Mouse (Mus musculus): Measurements from ENCODE around the gene Hopx.

Gene Hopx

GRCm38 (mm10) chr5:77114817-77115731 lies at the start of gene Hopx:
Gene Hopx (minus strand): TSS chr5:77115121.
- no peak for DNase-seq (ENCODE audit: extremely low spot score)

- DNase-seq (ENCODE audit: extremely low spot score), result no peak
Observed at GRCm38 (mm10) chr5:77163597-77163996, 48.7 kb upstream of the Hopx start.

GRCm38 (mm10) chr5:77162566-77162965 lies 47.6 kb upstream of the Hopx start:
- DNase-seq (ENCODE audit: extremely low spot score), result no peak

- no peak for DNase-seq (ENCODE audit: extremely low spot score)
Observed at GRCm38 (mm10) chr5:77157777-77158540, 43.0 kb upstream of the Hopx start.

- no peak for DNase-seq (ENCODE audit: extremely low spot score)
Observed at GRCm38 (mm10) chr5:77156938-77157337, 42.0 kb upstream of the Hopx start.

- DNase-seq (ENCODE audit: extremely low spot score), result no peak
Observed at GRCm38 (mm10) chr5:77155526-77155925, 40.6 kb upstream of the Hopx start.

- no peak for DNase-seq (ENCODE audit: extremely low spot score)
Observed at GRCm38 (mm10) chr5:77154812-77155211, 39.9 kb upstream of the Hopx start.

- DNase-seq (ENCODE audit: extremely low spot score), result no peak
Observed at GRCm38 (mm10) chr5:77151738-77152137, 36.8 kb upstream of the Hopx start.

- no peak for DNase-seq (ENCODE audit: extremely low spot score)
Observed at GRCm38 (mm10) chr5:77151075-77151474, 36.2 kb upstream of the Hopx start.

- DNase-seq (ENCODE audit: extremely low spot score), result no peak
Observed at GRCm38 (mm10) chr5:77148021-77148621, 33.2 kb upstream of the Hopx start.

- no peak for DNase-seq (ENCODE audit: extremely low spot score)
Observed at GRCm38 (mm10) chr5:77146459-77147170, 31.7 kb upstream of the Hopx start.

- DNase-seq (ENCODE audit: extremely low spot score), result no peak
Observed at GRCm38 (mm10) chr5:77144647-77145046, 29.7 kb upstream of the Hopx start.

GRCm38 (mm10) chr5:77143076-77143475 lies 28.2 kb upstream of the Hopx start:
- no peak for DNase-seq (ENCODE audit: extremely low spot score)

- DNase-seq (ENCODE audit: extremely low spot score), result no peak
Observed at GRCm38 (mm10) chr5:77141336-77141735, 26.4 kb upstream of the Hopx start.

- no peak for DNase-seq (ENCODE audit: extremely low spot score)
Observed at GRCm38 (mm10) chr5:77140861-77141260, 25.9 kb upstream of the Hopx start.

- DNase-seq (ENCODE audit: extremely low spot score), result no peak
Observed at GRCm38 (mm10) chr5:77140108-77140507, 25.2 kb upstream of the Hopx start.

GRCm38 (mm10) chr5:77137701-77138265 lies 22.9 kb upstream of the Hopx start:
- DNase-seq (ENCODE audit: extremely low spot score), result no peak

GRCm38 (mm10) chr5:77136684-77137224 lies 21.8 kb upstream of the Hopx start:
- no peak for DNase-seq (ENCODE audit: extremely low spot score)

GRCm38 (mm10) chr5:77134961-77135360 lies 20.0 kb upstream of the Hopx start:
- DNase-seq (ENCODE audit: extremely low spot score), result no peak

GRCm38 (mm10) chr5:77134465-77134864 lies 19.5 kb upstream of the Hopx start:
- DNase-seq (ENCODE audit: extremely low spot score), result no peak

- DNase-seq (ENCODE audit: extremely low spot score), result no peak
Observed at GRCm38 (mm10) chr5:77133960-77134359, 19.0 kb upstream of the Hopx start.
